16 mouse cellular contexts compared by ENCODE assay signal in the genomic region with DNA sequence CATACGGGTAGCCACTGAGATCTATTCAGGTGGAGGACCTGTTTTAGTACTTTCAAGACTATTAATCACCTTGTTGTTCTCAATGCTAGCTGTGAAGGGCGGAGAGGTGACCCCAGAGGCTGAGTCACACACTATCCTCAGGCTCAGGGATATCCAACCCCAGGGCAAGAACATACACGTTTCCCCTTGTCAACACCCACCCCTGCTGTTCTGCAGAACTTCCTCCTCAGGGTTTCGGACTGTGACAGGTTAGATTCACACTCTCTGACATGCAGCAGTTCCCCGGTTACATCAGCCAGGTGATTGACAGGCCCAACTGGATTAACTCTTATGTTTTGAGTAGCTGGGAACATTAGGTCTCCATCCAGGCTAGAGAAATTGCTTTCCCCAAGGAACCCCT. TPM values are rescaled to one million over a fixed set of nuclear protein-coding genes. Genes with fewer than 3 reads are reported as not detected.
DNase-seq lines count a peak whose midpoint lies in the region; ATAC-seq lines count a peak whose summit lies in the region.
"Had no signal": no experiment of that assay in that cellular context is flagged by ENCODE, and none has a peak within 500 bp of the region (broad histone marks: within the 10 kb centered on the region; RNA-seq: fewer than 3 reads in every experiment).

No protein-coding gene starts in this region.

- no peaks in the 10 kb centered on the region for H3K9me3 ChIP-seq in heart, embryonic 13.5 days
- H3K9me3 ChIP-seq: intestine, embryonic 15.5 days; neural tube, embryonic 15.5 days had no signal

- DNase-seq in adrenal gland, adult 2 months, result peak; percentile 34
- no peak for DNase-seq in adrenal gland, postnatal 4 days (ENCODE audit: low spot score in 2 of 2)
- no peak for DNase-seq in heart, postnatal 4 days
- DNase-seq in B cell, adult 2 months, result peak; percentile 61 to 67
- no peak for DNase-seq in adipocyte (ENCODE audit: low spot score)
- DNase-seq in neural tube, embryonic 10.5 days (ENCODE audit: extremely low spot score, low spot score), result no peak
- DNase-seq: cerebellum, postnatal 10 days; gastrocnemius, postnatal 36 days; layer of hippocampus, adult 9-11 months had no signal

- no peak overlapping the region for H3K4me3 ChIP-seq in heart, embryonic 13.5 days
- H3K4me3 ChIP-seq: intestine, embryonic 15.5 days; neural tube, embryonic 15.5 days had no signal

- H3K4me1 ChIP-seq in heart, embryonic 13.5 days, result peaks cover 37% of the 10 kb centered on the region
- H3K4me1 ChIP-seq: intestine, embryonic 15.5 days; neural tube, embryonic 15.5 days had no signal

- no peak for ATAC-seq in heart, embryonic 13.5 days (ENCODE audit: extremely low read depth, insufficient number of reproducible peaks, low FRiP score, low TSS enrichment)
- peak; percentile 73 for ATAC-seq in megakaryocyte progenitor cell, adult 5-6 weeks (replicated peaks; ENCODE audit: poor library complexity)
- ATAC-seq: forebrain, embryonic 14.5 days; intestine, embryonic 15.5 days had no signal

- no peaks in the 10 kb centered on the region for H3K27me3 ChIP-seq in heart, embryonic 13.5 days (replicated peaks)
- H3K27me3 ChIP-seq: intestine, embryonic 15.5 days; neural tube, embryonic 15.5 days had no signal

- H3K36me3 ChIP-seq in heart, embryonic 13.5 days, result peaks cover 39% of the 10 kb centered on the region
- H3K36me3 ChIP-seq: intestine, embryonic 15.5 days; neural tube, embryonic 15.5 days had no signal

- 28% methylated on average over 5 of the region's 5 CpGs for WGBS in heart, embryonic 13.5 days

- peak overlapping the region; percentile 56 for H3K9ac ChIP-seq in heart, embryonic 13.5 days
- H3K9ac ChIP-seq: intestine, embryonic 15.5 days; liver, embryonic 14.5 days; neural tube, embryonic 15.5 days had no signal

- H3K4me2 ChIP-seq in heart, embryonic 13.5 days, result no peak overlapping the region
- H3K4me2 ChIP-seq: intestine, embryonic 15.5 days; neural tube, embryonic 15.5 days had no signal

- H3K27ac ChIP-seq in heart, embryonic 13.5 days (replicated peaks), result peak overlapping the region; percentile 84
- H3K27ac ChIP-seq: intestine, embryonic 15.5 days; kidney, postnatal 0 days; liver, embryonic 14.5 days; neural tube, embryonic 15.5 days had no signal

RNA-seq across cellular contexts. Expression of gene Parp4, which starts 5.7 kb away (rescaled TPM):
- total RNA-seq in adrenal gland, adult 2 months (2021), result 10 to 100 TPM; 32.7 to 34.7 TPM
- polyA plus RNA-seq in adrenal gland, adult 2 months (2012; rRNA removed), result 2.6 and 4.4 TPM in 2 replicates
- total RNA-seq in adrenal gland, postnatal 4 days (2021), result 10 to 100 TPM; 27.1 to 31.8 TPM
- polyA plus RNA-seq in heart, embryonic 13.5 days (2015; fragmentation: Nextera tagmentation; extraction: Ambion mirVana), result 7.8 and 8.3 TPM in 2 replicates
- 10 to 100 TPM; 29.4 to 29.8 TPM for total RNA-seq in heart, postnatal 4 days (2021)
- total RNA-seq in megakaryocyte progenitor cell, adult 5-6 weeks (2015), result 32.5 and 36.2 TPM in 2 replicates
- total RNA-seq in megakaryocyte progenitor cell, adult 5-6 weeks (2017), result 5.7 and 6.2 TPM in 2 replicates

RNA-seq across cellular contexts. Expression of gene Cenpj, which starts 5.9 kb away (rescaled TPM):
- 1 to 10 TPM; 8.0 to 9.3 TPM for total RNA-seq in adrenal gland, adult 2 months (2021)
- polyA plus RNA-seq in adrenal gland, adult 2 months (2012; rRNA removed), result 3.1 and 3.3 TPM in 2 replicates
- total RNA-seq in adrenal gland, postnatal 4 days (2021), result 1 to 10 TPM; 8.0 to 8.4 TPM
- polyA plus RNA-seq in heart, embryonic 13.5 days (2015; fragmentation: Nextera tagmentation; extraction: Ambion mirVana), result 7.2 and 7.8 TPM in 2 replicates
- total RNA-seq in heart, postnatal 4 days (2021), result 1 to 10 TPM; 5.7 to 6.8 TPM
- 25.9 TPM in 2 replicates for total RNA-seq in megakaryocyte progenitor cell, adult 5-6 weeks (2015)
- total RNA-seq in megakaryocyte progenitor cell, adult 5-6 weeks (2017), result 19.3 and 37.5 TPM in 2 replicates

Comparison
In these comparisons a context has a peak if more than half of its experiments do, and no peak if none do; other contexts are left out.
1. DNase-seq: peak in adrenal gland, adult 2 months (single experiment) and B cell, adult 2 months (2 of 2); none in adrenal gland, postnatal 4 days (0 of 2), heart, postnatal 4 days (single experiment), adipocyte (single experiment) and neural tube, embryonic 10.5 days (single experiment).